Mouse (Mus musculus) myocyte (in vitro differentiated cells): ENCODE measurements around the gene Gm20388.

Experiments used
- CEBPB ChIP-seq: IDR thresholded peaks from 2 replicates; pipeline ENCODE4 v1.6.1; 2011; ENCODE audit warnings: mild to moderate bottlenecking, moderate library complexity; ENCODE audit not compliant: poor library complexity, insufficient read depth, severe bottlenecking
- E2F4 ChIP-seq: IDR thresholded peaks from one replicate; pipeline ENCODE4 v1.6.1; 2011; ENCODE audit warnings: mild to moderate bottlenecking, control low read depth, moderate library complexity; ENCODE audit not compliant: insufficient read depth
- MAX ChIP-seq: IDR thresholded peaks from one replicate; pipeline ENCODE4 v1.6.1; 2011; ENCODE audit warnings: low read depth, mild to moderate bottlenecking, control low read depth
- MYOD1 ChIP-seq, 3 experiments: IDR thresholded peaks; one replicate each; pipeline ENCODE4 v1.6.1; 2011; ENCODE audit warnings: control low read depth in 2 of 3, low read depth in 2 of 3, mild to moderate bottlenecking in 2 of 3, moderate library complexity in 1 of 3; ENCODE audit not compliant: insufficient read length in 2 of 3, control insufficient read depth in 1 of 3
- MYOG ChIP-seq, 3 experiments: IDR thresholded peaks; one replicate each; pipeline ENCODE4 v1.6.1; 2011; ENCODE audit warnings: control low read depth in 2 of 3, low read depth in 2 of 3, mild to moderate bottlenecking in 2 of 3; ENCODE audit not compliant: insufficient read length in 2 of 3, control insufficient read depth in 1 of 3, insufficient read depth in 1 of 3
- POLR2A ChIP-seq: IDR thresholded peaks from one replicate; pipeline ENCODE4 v1.6.1; 2011; ENCODE audit warnings: low read depth, mild to moderate bottlenecking, control low read depth, moderate library complexity; ENCODE audit not compliant: insufficient read length
- POLR2AphosphoS2 ChIP-seq: IDR thresholded peaks from one replicate; pipeline ENCODE4 v1.6.1; 2011; ENCODE audit warnings: low read depth, control low read depth; ENCODE audit not compliant: insufficient read length
- REST ChIP-seq: IDR thresholded peaks from one replicate; pipeline ENCODE4 v1.6.1; 2011; ENCODE audit warnings: mild to moderate bottlenecking, control low read depth, moderate library complexity; ENCODE audit not compliant: insufficient read depth, insufficient read length
- SRF ChIP-seq: IDR thresholded peaks from one replicate; pipeline ENCODE4 v1.6.1; 2011; ENCODE audit warnings: low read depth; ENCODE audit not compliant: control insufficient read depth, insufficient read length
- TCF12 ChIP-seq: IDR thresholded peaks from one replicate; pipeline ENCODE4 v1.6.1; 2011; ENCODE audit warnings: mild to moderate bottlenecking, control low read depth; ENCODE audit not compliant: poor library complexity, insufficient read depth, severe bottlenecking
- USF1 ChIP-seq: IDR thresholded peaks from one replicate; pipeline ENCODE4 v1.6.1; 2011; ENCODE audit warnings: low read depth, mild to moderate bottlenecking, control low read depth, moderate library complexity

- no peak for TF ChIP-seq USF1
- no peak for TF ChIP-seq POLR2A
- no peak for TF ChIP-seq POLR2AphosphoS2
- TF ChIP-seq E2F4 = no peak
- TF ChIP-seq MAX = no peak
- no peak for TF ChIP-seq MYOG (IDR thresholded peaks at IDR 0.05; ENCODE audit: control insufficient read depth in 1 of 3, insufficient read depth in 1 of 3, insufficient read length in 2 of 3, low read depth in 2 of 3)
- no peak for TF ChIP-seq TCF12
- TF ChIP-seq CEBPB = no peak
- TF ChIP-seq MYOD1 (IDR thresholded peaks at IDR 0.05; ENCODE audit: control insufficient read depth in 1 of 3, insufficient read length in 2 of 3, low read depth in 2 of 3) = no peak
- no peak for TF ChIP-seq SRF
- TF ChIP-seq REST = no peak
Measured at GRCm38 (mm10) chr8:122548891-122549439, 2638.3 kb downstream of the Gm20388 start.
